Mouse (Mus musculus) embryonic facial prominence, embryonic 15.5 days (tissue): ENCODE data around the gene Alpk1. TPM values are rescaled to one million over a fixed set of nuclear protein-coding genes. Genes with fewer than 3 reads are reported as not detected.

Source experiments
- ATAC-seq: fragments of 200-750 bp; cut with Nextera tagmentation; 2 replicates; pipeline ENCODE4 v1.8.0; 2017; ENCODE audit warnings: low read depth, moderate TSS enrichment; ENCODE audit not compliant: insufficient number of reproducible peaks, low FRiP score, low TSS enrichment
- H3K27ac ChIP-seq: fragments of 300-500 bp; sonication (generic); replicated peaks from 2 replicates; pipeline ENCODE4 v1.5.1; 2015; ENCODE audit warnings: mild to moderate bottlenecking, inconsistent platforms
- H3K27me3 ChIP-seq: fragments of 300-500 bp; sonication (generic); 2 replicates; pipeline ENCODE4 v1.6.1; 2015; ENCODE audit warnings: inconsistent platforms
- H3K36me3 ChIP-seq: fragments of 300-500 bp; sonication (generic); 2 replicates; pipeline ENCODE4 v1.6.1; 2015; ENCODE audit warnings: mild to moderate bottlenecking, inconsistent platforms
- H3K4me1 ChIP-seq: fragments of 300-500 bp; sonication (generic); 2 replicates; pipeline ENCODE4 v1.6.1; 2015; ENCODE audit warnings: inconsistent platforms
- H3K4me2 ChIP-seq: fragments of 300-500 bp; sonication (generic); replicated peaks from 2 replicates; pipeline ENCODE4 v1.6.1; 2015; ENCODE audit warnings: mild to moderate bottlenecking, inconsistent platforms
- H3K4me3 ChIP-seq: fragments of 300-500 bp; sonication (generic); replicated peaks from 2 replicates; pipeline ENCODE4 v1.5.1; 2015; ENCODE audit warnings: mild to moderate bottlenecking, inconsistent platforms
- H3K9ac ChIP-seq: fragments of 300-500 bp; sonication (generic); 2 replicates; pipeline ENCODE4 v1.6.1; 2015; ENCODE audit warnings: inconsistent platforms
- H3K9me3 ChIP-seq: fragments of 300-500 bp; sonication (generic); replicated peaks from 2 replicates; pipeline ENCODE4 v1.6.1; 2016; ENCODE audit warnings: inconsistent platforms
- WGBS: fragments of 180-500 bp; shearing (Covaris S2); methylation state at CpG from one replicate; pipeline ENCODE4 v1.1.7; 2015; 5-methylcytosine and 5-hydroxymethylcytosine counted together
- polyA plus RNA-seq: library from polyadenylated mRNA; unstranded; fragments of >200 nt; fragmentation: Nextera tagmentation; extraction: Ambion mirVana; gene quantifications from 2 replicates; pipeline ENCODE4 v1.2.1, GENCODE M21; 2015

The Alpk1 gene
- polyA plus RNA-seq, 1 experiment from 2014 or later: 2.4 TPM

GRCm38 (mm10) chr3:127706445-127707088 lies 73.8 kb downstream of the Alpk1 start:
- peak overlapping the region; percentile 28 for H3K4me3 ChIP-seq
- no peaks in the 10 kb centered on the region for H3K9me3 ChIP-seq
- ATAC-seq: no peak
- peaks cover 13% of the 10 kb centered on the region; the same call in 1 of the 2 replicates for H3K4me1 ChIP-seq
- H3K27me3 ChIP-seq: no peaks in the 10 kb centered on the region
- no peak overlapping the region for H3K9ac ChIP-seq
- 51% methylated on average over 8 of the region's 8 CpGs for WGBS
- H3K36me3 ChIP-seq: no peaks in the 10 kb centered on the region
- H3K4me2 ChIP-seq: peak overlapping the region; percentile 53
- H3K27ac ChIP-seq: 0 out of 2 replicates have a peak overlapping the region, but pooled peaks have one; percentile 44

GRCm38 (mm10) chr3:127705515-127706444 lies 74.5 kb downstream of the Alpk1 start:
- H3K9ac ChIP-seq: no peak overlapping the region
- peak overlapping the region; percentile 44; the same call in 1 of the 2 replicates for H3K27ac ChIP-seq
- H3K4me2 ChIP-seq: peak overlapping the region; percentile 53
- H3K27me3 ChIP-seq: no peaks in the 10 kb centered on the region
- no peaks in the 10 kb centered on the region for H3K9me3 ChIP-seq
- peak; percentile 54 for ATAC-seq
- H3K36me3 ChIP-seq: no peaks in the 10 kb centered on the region
- WGBS: 7% methylated on average over 30 of the region's 30 CpGs
- peak overlapping the region; percentile 28 for H3K4me3 ChIP-seq
- H3K4me1 ChIP-seq: peaks cover 13% of the 10 kb centered on the region; the same call in 1 of the 2 replicates

- 63% methylated on average over 11 of the region's 11 CpGs for whole genome bisulfite sequencing
- Histone ChIP-seq H3K9me3 (no peaks in the 10 kb centered on the region), H3K4me2 (peak overlapping the region; percentile 53), H3K9ac (no peak overlapping the region), H3K27me3 (no peaks in the 10 kb centered on the region), H3K4me3 (peak overlapping the region; percentile 28), H3K27ac (no peak overlapping the region; the same call in 1 of the 2 replicates), H3K36me3 (no peaks in the 10 kb centered on the region), H3K4me1 (peaks cover 13% of the 10 kb centered on the region; the same call in 1 of the 2 replicates)
- ATAC-seq: no peak
Measured at GRCm38 (mm10) chr3:127705139-127705514, 75.2 kb downstream of the Alpk1 start.

- Histone ChIP-seq H3K9me3 (no peaks in the 10 kb centered on the region), H3K4me1 (peaks cover 12% of the 10 kb centered on the region; the same call in 1 of the 2 replicates), H3K36me3 (no peaks in the 10 kb centered on the region), H3K27me3 (peaks cover 6% of the 10 kb centered on the region), H3K4me3 (no peak overlapping the region), H3K27ac (no peak overlapping the region), H3K9ac (no peak overlapping the region), H3K4me2 (no peak overlapping the region)
- WGBS: 80% methylated on average over 4 of the region's 4 CpGs
- ATAC-seq: no peak
Measured at GRCm38 (mm10) chr3:127701196-127701825, 79.0 kb downstream of the Alpk1 start.

GRCm38 (mm10) chr3:127698636-127699035 lies 81.7 kb downstream of the Alpk1 start:
- Histone ChIP-seq H3K36me3 (no peaks in the 10 kb centered on the region), H3K4me3 (no peak overlapping the region), H3K4me2 (no peak overlapping the region), H3K4me1 (peaks cover 6% of the 10 kb centered on the region; the same call in 1 of the 2 replicates), H3K27me3 (peaks cover 28% of the 10 kb centered on the region), H3K9me3 (no peaks in the 10 kb centered on the region), H3K27ac (no peak overlapping the region), H3K9ac (no peak overlapping the region)
- 79% methylated on average over 5 of the region's 5 CpGs for WGBS
- ATAC-seq: no peak

GRCm38 (mm10) chr3:127696541-127696940 lies 83.8 kb downstream of the Alpk1 start:
- H3K4me1 ChIP-seq: peaks cover 6% of the 10 kb centered on the region; the same call in 1 of the 2 replicates
- H3K4me3 ChIP-seq: no peak overlapping the region
- no peaks in the 10 kb centered on the region for H3K9me3 ChIP-seq
- H3K4me2 ChIP-seq: no peak overlapping the region
- H3K9ac ChIP-seq: no peak overlapping the region
- no peak overlapping the region for H3K27ac ChIP-seq
- H3K27me3 ChIP-seq: peaks cover 28% of the 10 kb centered on the region
- no peaks in the 10 kb centered on the region for H3K36me3 ChIP-seq
- ATAC-seq: no peak
- WGBS: 60% methylated on average over 11 of the region's 11 CpGs

GRCm38 (mm10) chr3:127694802-127695771 lies 85.2 kb downstream of the Alpk1 start:
- peak overlapping the region; percentile 54 for H3K4me2 ChIP-seq
- 11% methylated on average over 43 of the region's 43 CpGs for WGBS
- no peaks in the 10 kb centered on the region for H3K9me3 ChIP-seq
- peaks cover 6% of the 10 kb centered on the region; the same call in 1 of the 2 replicates for H3K4me1 ChIP-seq
- no peak overlapping the region for H3K27ac ChIP-seq
- H3K9ac ChIP-seq: no peak overlapping the region
- no peak for ATAC-seq
- H3K36me3 ChIP-seq: no peaks in the 10 kb centered on the region
- H3K27me3 ChIP-seq: peaks cover 28% of the 10 kb centered on the region
- H3K4me3 ChIP-seq: peak overlapping the region; percentile 28

- ATAC-seq: 0 out of 2 replicates have a peak, but pooled peaks have one; percentile 19
- H3K36me3 ChIP-seq: no peaks in the 10 kb centered on the region
- no peak overlapping the region for H3K4me3 ChIP-seq
- peaks cover 21% of the 10 kb centered on the region for H3K27me3 ChIP-seq
- WGBS: 54% methylated on average over 4 of the region's 4 CpGs
- H3K9ac ChIP-seq: no peak overlapping the region
- H3K27ac ChIP-seq: no peak overlapping the region
- peaks cover 6% of the 10 kb centered on the region; the same call in 1 of the 2 replicates for H3K4me1 ChIP-seq
- no peaks in the 10 kb centered on the region for H3K9me3 ChIP-seq
- H3K4me2 ChIP-seq: no peak overlapping the region
Measured at GRCm38 (mm10) chr3:127691230-127691629, 89.1 kb downstream of the Alpk1 start.

- no peak overlapping the region for H3K9ac ChIP-seq
- no peaks in the 10 kb centered on the region for H3K4me1 ChIP-seq
- H3K27me3 ChIP-seq: no peaks in the 10 kb centered on the region
- 90% methylated on average over 15 of the region's 15 CpGs for WGBS
- no peaks in the 10 kb centered on the region for H3K9me3 ChIP-seq
- H3K4me3 ChIP-seq: no peak overlapping the region
- no peak overlapping the region for H3K4me2 ChIP-seq
- no peak for ATAC-seq
- no peak overlapping the region for H3K27ac ChIP-seq
- no peaks in the 10 kb centered on the region for H3K36me3 ChIP-seq
Measured at GRCm38 (mm10) chr3:127679703-127680102, 100.6 kb downstream of the Alpk1 start.
